Mouse (Mus musculus) liver, adult 10 weeks (tissue): ENCODE data around the gene Szrd1. TPM values are rescaled to one million over a fixed set of nuclear protein-coding genes. Genes with fewer than 3 reads are reported as not detected.

ENCODE experiments used
- polyA plus RNA-seq: library from polyadenylated mRNA; stranded (reverse); fragments of 350-450 nt; fragmentation: Illumina TruSeq; extraction: RNeasy Lipid Tissue Mini Kit (QIAGEN cat#74804); gene quantifications from one replicate; pipeline ENCODE4 v1.2.3, GENCODE M21; 2014; ENCODE audit warnings: low read depth, low replicate concordance

Szrd1 gene
- 14.6 TPM for polyA plus RNA-seq

GRCm38 (mm10) chr4:141139116-141139970 is at the start of gene Szrd1:
TSS of gene Szrd1 (minus strand) at chr4:141139775.

DNA sequence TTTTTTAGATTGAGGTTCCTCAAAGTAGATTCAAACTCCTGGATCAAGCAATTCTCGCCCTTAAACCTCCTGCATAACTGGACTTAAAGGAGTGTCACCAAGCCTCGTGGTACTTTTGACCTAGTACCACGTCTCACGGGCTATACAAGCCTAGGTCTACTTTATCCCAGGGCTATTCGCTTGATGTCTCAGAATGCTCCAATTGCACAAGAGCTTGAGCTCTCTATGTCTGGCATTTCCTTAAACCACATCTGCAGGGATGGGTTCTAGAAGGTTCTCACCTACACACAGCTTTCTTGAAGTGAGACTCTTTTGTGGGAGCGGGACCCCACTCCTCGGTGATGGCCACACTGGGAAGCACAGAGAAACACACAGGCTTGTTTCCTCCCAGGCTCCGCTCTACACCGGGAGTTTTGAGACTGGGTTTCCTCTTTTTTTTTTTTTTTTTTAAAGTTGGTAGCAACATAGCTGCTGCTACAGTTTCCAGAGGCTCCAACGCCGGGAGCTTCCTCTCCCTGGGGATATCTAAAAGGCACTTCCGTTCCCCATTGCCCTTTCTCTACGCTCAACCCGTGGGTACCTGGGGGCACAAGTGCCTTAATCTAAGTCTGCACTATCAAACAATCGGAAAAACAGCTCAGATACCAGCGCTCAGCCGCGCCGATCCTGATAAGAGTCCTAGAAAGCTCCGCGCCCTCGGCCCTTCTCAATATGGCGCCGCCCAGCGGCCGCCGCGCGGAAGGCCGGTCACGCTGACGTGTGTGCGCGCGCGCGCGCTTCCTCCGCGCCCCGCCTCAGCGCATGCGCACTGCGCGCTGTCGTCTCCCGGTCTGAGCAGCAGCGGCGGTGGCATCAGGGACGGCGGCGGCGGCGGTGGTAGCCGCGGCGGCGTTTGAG is 7.8 kb upstream of the Szrd1 start, which contains the start of gene Fbxo42:
Gene Fbxo42, plus strand, starts transcription at position 802 of the 897 bp plus-strand sequence.

GRCm38 (mm10) chr4:141088033-141088432 is 51.5 kb downstream of the Szrd1 start, which contains the start of gene Spata21:
TSS of gene Spata21 (plus strand) at chr4:141088333.

GRCm38 (mm10) chr4:141077681-141078509 is 61.7 kb downstream of the Szrd1 start, which contains the start of gene Necap2:
TSS of gene Necap2 (minus strand) at chr4:141078357.

Other genes with a start within 250 kb of the Szrd1 start
- 0.13 TPM for gene Padi2, start 233.4 kb downstream of the Szrd1 start, polyA plus RNA-seq
- 107 TPM for gene Sdhb, start 178.6 kb downstream of the Szrd1 start, polyA plus RNA-seq
- 0.82 TPM for gene Atp13a2, start 152.9 kb downstream of the Szrd1 start, polyA plus RNA-seq
- not detected for gene Mfap2, start 129.4 kb downstream of the Szrd1 start, polyA plus RNA-seq
- not detected for gene Crocc, start 79.2 kb downstream of the Szrd1 start, polyA plus RNA-seq
- 2.8 TPM for gene Necap2, start 61.4 kb downstream of the Szrd1 start, polyA plus RNA-seq
- not detected for gene Spata21, start 51.4 kb downstream of the Szrd1 start, polyA plus RNA-seq
- 2.1 TPM for gene Fbxo42, start 8.1 kb upstream of the Szrd1 start, polyA plus RNA-seq
- not detected for gene Rsg1, start 74.2 kb upstream of the Szrd1 start, polyA plus RNA-seq
- 4.2 TPM for gene Arhgef19, start 99.7 kb upstream of the Szrd1 start, polyA plus RNA-seq
- gene Epha2, start 161.5 kb upstream of the Szrd1 start, polyA plus RNA-seq, result 0.74 TPM
- gene Fam131c, start 228.4 kb upstream of the Szrd1 start, polyA plus RNA-seq, result not detected